Mouse (Mus musculus) heart, embryonic 16.5 days (tissue): ENCODE data around the gene Myg1. TPM values are rescaled to one million over a fixed set of nuclear protein-coding genes. Genes with fewer than 3 reads are reported as not detected.

ENCODE experiments used
- polyA plus RNA-seq: library from polyadenylated mRNA; unstranded; fragments of >200 nt; fragmentation: Nextera tagmentation; extraction: Ambion mirVana; gene quantifications from 2 replicates; pipeline ENCODE4 v1.2.1, GENCODE M21; 2015

The Myg1 gene
- polyA plus RNA-seq, 1 experiment from 2014 or later, result 56.6 TPM

Other genes starting within 250 kb of the Myg1 start
- gene Tns2, start 231.3 kb upstream of the Myg1 start, polyA plus RNA-seq, result 33.2 and 35.1 TPM in 2 replicates
- gene Spryd3, start 195.5 kb upstream of the Myg1 start, polyA plus RNA-seq, result 19.8 and 21.8 TPM in 2 replicates
- 11.9 and 15.0 TPM in 2 replicates for gene Igfbp6, start 187.3 kb upstream of the Myg1 start, polyA plus RNA-seq
- 0.24 and 0.42 TPM in 2 replicates for gene Soat2, start 181.2 kb upstream of the Myg1 start, polyA plus RNA-seq
- gene Zfp740, start 128.5 kb upstream of the Myg1 start, polyA plus RNA-seq, result 30.2 and 33.2 TPM in 2 replicates
- gene Csad, start 127.0 kb upstream of the Myg1 start, polyA plus RNA-seq, result 38.3 and 43.7 TPM in 2 replicates
- gene Itgb7, start 99.8 kb upstream of the Myg1 start, polyA plus RNA-seq, result 3.9 and 6.9 TPM in 2 replicates
- 8.9 and 11.8 TPM in 2 replicates for gene Rarg, start 74.2 kb upstream of the Myg1 start, polyA plus RNA-seq
- gene Gm9918, start 61.1 kb upstream of the Myg1 start, polyA plus RNA-seq, result 0.11 and 0.12 TPM in 2 replicates
- 43.8 and 49.4 TPM in 2 replicates for gene Mfsd5, start 52.3 kb upstream of the Myg1 start, polyA plus RNA-seq
- 18.2 and 21.1 TPM in 2 replicates for gene Espl1, start 35.4 kb upstream of the Myg1 start, polyA plus RNA-seq
- 274 and 277 TPM in 2 replicates for gene Pfdn5, start 5.6 kb upstream of the Myg1 start, polyA plus RNA-seq
- gene Aaas, start 19.1 kb downstream of the Myg1 start, polyA plus RNA-seq, result 49.3 and 55.6 TPM in 2 replicates
- 0.11 and 0.20 TPM in 2 replicates for gene Sp7, start 35.5 kb downstream of the Myg1 start, polyA plus RNA-seq
- gene Sp1, start 74.4 kb downstream of the Myg1 start, polyA plus RNA-seq, result 5.0 and 5.5 TPM in 2 replicates
- 6.6 and 7.6 TPM in 2 replicates for gene Amhr2, start 113.7 kb downstream of the Myg1 start, polyA plus RNA-seq
- gene Prr13, start 127.3 kb downstream of the Myg1 start, polyA plus RNA-seq, result 86.7 and 92.2 TPM in 2 replicates
- gene Pcbp2, start 138.8 kb downstream of the Myg1 start, polyA plus RNA-seq, result 136 and 140 TPM in 2 replicates
- gene Gm10337, start 172.0 kb downstream of the Myg1 start, polyA plus RNA-seq, result 4.1 TPM in 1 of 2 replicates, not detected in the other
- gene Map3k12, start 185.4 kb downstream of the Myg1 start, polyA plus RNA-seq, result 10.3 and 11.3 TPM in 2 replicates
- 88.1 and 95.1 TPM in 2 replicates for gene Tarbp2, start 186.5 kb downstream of the Myg1 start, polyA plus RNA-seq
- 2.1 and 2.6 TPM in 2 replicates for gene Npff, start 193.2 kb downstream of the Myg1 start, polyA plus RNA-seq